Mouse (Mus musculus) thymus, adult 2 months (tissue): Measurements from ENCODE around the gene Gm21970. TPM values are rescaled to one million over a fixed set of nuclear protein-coding genes. Genes with fewer than 3 reads are reported as not detected.

Experiments
- DNase-seq: peaks from one replicate; pipeline ENCODE4 v3.0.0; 2021
- H3K27ac ChIP-seq: fragments of 200-500 bp; 2 replicates; pipeline ENCODE4 v1.5.1; 2012; ENCODE audit warnings: low read length, control low read depth; ENCODE audit not compliant: control insufficient read depth, insufficient read depth
- H3K27me3 ChIP-seq: fragments of 200-500 bp; 2 replicates; pipeline ENCODE4 v1.6.1; 2012; ENCODE audit warnings: mild to moderate bottlenecking, low read length, moderate library complexity, mixed read lengths; ENCODE audit not compliant: control insufficient read depth, insufficient read depth
- H3K36me3 ChIP-seq: fragments of 200-500 bp; 2 replicates; pipeline ENCODE4 v1.6.1; 2012; ENCODE audit warnings: mild to moderate bottlenecking, low read length, moderate library complexity; ENCODE audit not compliant: control insufficient read depth, insufficient read depth
- H3K4me1 ChIP-seq: fragments of 200-500 bp; replicated peaks from 2 replicates; pipeline ENCODE4 v1.6.1; 2012; ENCODE audit warnings: low read length; ENCODE audit not compliant: control insufficient read depth, insufficient read depth
- H3K4me3 ChIP-seq: fragments of 200-500 bp; 2 replicates; pipeline ENCODE4 v1.5.1; 2012; ENCODE audit warnings: mild to moderate bottlenecking, low read length, control low read depth, moderate library complexity; ENCODE audit not compliant: control insufficient read depth, insufficient read depth
- CTCF ChIP-seq: fragments of 200-500 bp; IDR thresholded peaks from 2 replicates; pipeline ENCODE4 v1.5.1; 2012; ENCODE audit warnings: mild to moderate bottlenecking, control low read depth, low read length, moderate library complexity, borderline replicate concordance; ENCODE audit not compliant: control insufficient read depth, poor library complexity, insufficient read depth; ENCODE audit errors: extremely low read depth
- POLR2A ChIP-seq: fragments of 200-500 bp; IDR thresholded peaks from 2 replicates; pipeline ENCODE4 v1.6.1; 2012; ENCODE audit warnings: mild to moderate bottlenecking, low read length, control low read depth, moderate library complexity; ENCODE audit not compliant: control insufficient read depth, poor library complexity, insufficient read depth; ENCODE audit errors: extremely low read depth
- WGBS: fragments of 180-500 bp; shearing (Covaris S2); methylation state at CpG from one replicate; pipeline ENCODE4 v1.1.7; 2018; 5-methylcytosine and 5-hydroxymethylcytosine counted together
- polyA plus RNA-seq: library from polyadenylated mRNA; depleted of rRNA; stranded (reverse); fragments of >200 nt; gene quantifications from 2 replicates; pipeline ENCODE4 v1.2.3, GENCODE M21; 2012

Gm21970 gene
- polyA plus RNA-seq, 1 experiment: not detected

DNA sequence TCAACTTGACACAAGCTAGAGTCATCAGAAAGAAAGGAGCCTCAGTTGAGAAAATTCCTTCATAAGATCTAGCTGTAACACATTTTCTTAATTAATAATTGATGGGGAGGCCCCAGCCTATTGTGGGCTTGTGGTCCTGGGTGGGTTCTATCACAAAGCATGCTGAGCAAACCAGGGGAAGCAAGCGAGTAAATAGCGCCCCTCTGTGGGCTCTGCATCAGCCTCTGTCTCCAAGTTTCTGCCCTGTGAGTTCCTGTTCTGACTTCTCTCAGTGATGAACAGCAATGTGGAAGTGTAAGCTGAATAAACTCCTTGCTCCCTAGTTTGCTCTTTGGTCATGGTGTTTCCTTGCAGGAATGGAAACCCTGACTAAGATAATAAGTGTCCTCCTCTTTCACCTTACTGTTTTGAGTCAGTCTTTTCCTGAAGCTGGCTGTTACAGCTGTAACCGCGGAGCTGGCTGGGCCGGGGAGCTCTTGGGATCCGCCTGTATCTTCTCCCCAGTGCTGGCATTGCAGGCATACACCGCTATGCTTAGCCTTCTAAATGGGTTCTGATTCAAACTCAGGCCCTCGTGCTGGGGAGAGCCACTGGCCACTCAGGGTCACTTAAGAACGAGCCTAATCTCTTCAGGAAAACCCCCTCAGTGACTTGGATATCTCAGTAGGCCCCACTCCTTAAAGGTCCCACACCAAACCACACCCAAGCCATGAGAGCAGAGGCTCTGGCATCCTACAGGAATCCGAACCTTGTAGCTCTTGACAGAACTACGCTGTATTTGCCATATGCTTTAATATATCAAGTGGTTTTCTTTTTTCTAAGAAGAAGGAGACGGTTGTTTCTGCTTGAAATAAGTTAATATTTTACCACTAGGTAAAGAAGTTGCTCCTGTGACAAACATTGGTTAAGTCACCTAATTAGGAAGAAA, 58.9 kb downstream of the Gm21970 start:
- no peak for DNase-seq
- TF ChIP-seq POLR2A (no peak), CTCF (no peak)
- H3K4me3 ChIP-seq: no peak overlapping the region
- H3K36me3 ChIP-seq: no peaks in the 10 kb centered on the region
- WGBS: 96% methylated on average over 12 of the region's 12 CpGs
- no peaks in the 10 kb centered on the region for H3K27me3 ChIP-seq
- H3K27ac ChIP-seq: no peak overlapping the region
- H3K4me1 ChIP-seq: peaks cover 65% of the 10 kb centered on the region

DNA sequence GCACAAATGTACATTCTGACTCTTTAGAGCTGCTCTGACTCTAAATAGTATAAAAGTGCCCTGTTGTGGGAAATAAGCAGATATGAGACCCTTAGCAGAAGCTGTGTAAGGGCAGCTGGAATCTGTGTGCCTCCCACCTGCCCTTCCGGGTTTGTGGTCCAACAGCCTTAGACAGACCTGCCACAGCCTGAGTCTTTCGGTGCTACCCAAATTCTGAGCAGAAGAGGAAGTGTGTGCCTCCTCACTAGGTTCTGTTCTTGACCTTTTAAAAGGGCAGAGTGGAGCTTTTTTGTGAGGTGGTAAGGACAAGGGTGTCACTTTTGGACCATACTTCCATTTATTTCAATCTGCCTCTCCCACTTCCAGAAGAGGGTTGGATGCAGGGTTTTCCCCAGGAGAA, 60.4 kb downstream of the Gm21970 start:
- DNase-seq: peak; percentile 57
- no peak overlapping the region for H3K4me3 ChIP-seq
- H3K4me1 ChIP-seq: peaks cover 58% of the 10 kb centered on the region
- 4% methylated on average over 2 of the region's 2 CpGs for WGBS
- no peaks in the 10 kb centered on the region for H3K36me3 ChIP-seq
- H3K27ac ChIP-seq: peak overlapping the region; percentile 63
- H3K27me3 ChIP-seq: no peaks in the 10 kb centered on the region
- TF ChIP-seq POLR2A (no peak), CTCF (no peak)

DNA sequence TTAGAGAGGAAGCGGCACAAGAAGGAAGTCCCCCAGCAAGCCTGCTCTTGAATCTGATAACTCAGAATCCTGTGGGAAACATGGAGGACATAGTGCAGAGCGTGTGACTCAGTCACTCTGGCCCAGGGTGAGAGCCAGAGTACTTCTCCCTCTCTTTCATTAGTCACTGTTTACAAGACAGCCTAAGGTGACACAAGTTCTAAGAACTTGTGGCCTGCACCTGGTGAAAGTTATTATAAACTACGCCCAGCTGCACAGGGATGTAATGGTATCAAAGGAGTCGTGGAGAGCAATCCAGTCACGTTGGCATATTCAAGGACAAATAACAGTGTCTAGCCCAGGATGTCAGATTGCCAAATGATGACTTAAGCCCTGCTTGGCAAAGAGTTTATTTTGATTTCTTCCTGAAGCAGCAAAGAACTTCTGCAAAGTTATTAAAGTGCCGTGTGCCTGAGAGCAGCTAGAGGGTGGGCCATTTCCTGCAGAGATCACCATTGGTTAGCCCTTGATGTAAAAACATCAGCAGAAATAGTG, 60.9 kb downstream of the Gm21970 start:
- peak overlapping the region; percentile 63 for H3K27ac ChIP-seq
- H3K36me3 ChIP-seq: no peaks in the 10 kb centered on the region
- H3K4me3 ChIP-seq: no peak overlapping the region
- H3K27me3 ChIP-seq: no peaks in the 10 kb centered on the region
- no peak for DNase-seq
- peaks cover 55% of the 10 kb centered on the region for H3K4me1 ChIP-seq
- 9% methylated on average over 6 of the region's 6 CpGs for WGBS
- TF ChIP-seq CTCF (no peak), POLR2A (no peak)

DNA sequence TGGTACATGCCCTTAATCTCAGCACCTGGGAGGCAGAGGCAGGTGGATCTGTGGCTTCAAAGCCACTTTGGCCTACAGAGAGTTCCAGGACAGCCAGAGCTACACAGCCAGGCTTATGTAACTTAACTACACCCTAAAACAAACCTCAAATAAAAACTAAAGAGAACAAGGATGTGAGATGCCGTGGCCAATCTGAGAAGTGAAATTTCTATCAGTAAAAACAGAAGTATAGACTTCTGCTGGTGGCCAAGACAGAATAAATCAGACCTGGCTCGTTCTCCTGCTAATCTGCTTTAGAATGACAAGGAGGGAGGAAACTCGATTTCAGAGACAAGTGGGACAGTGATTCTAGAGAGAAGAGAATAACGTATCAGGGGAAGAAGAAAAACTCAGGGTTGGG, 64.3 kb downstream of the Gm21970 start:
- TF ChIP-seq POLR2A (no peak), CTCF (no peak)
- DNase-seq: no peak
- no peak overlapping the region; the same call in 1 of the 2 replicates for H3K27ac ChIP-seq
- H3K4me1 ChIP-seq: peaks cover 52% of the 10 kb centered on the region
- H3K36me3 ChIP-seq: no peaks in the 10 kb centered on the region
- H3K27me3 ChIP-seq: no peaks in the 10 kb centered on the region
- 52% methylated on average over 4 of the region's 4 CpGs for WGBS
- no peak overlapping the region for H3K4me3 ChIP-seq

DNA sequence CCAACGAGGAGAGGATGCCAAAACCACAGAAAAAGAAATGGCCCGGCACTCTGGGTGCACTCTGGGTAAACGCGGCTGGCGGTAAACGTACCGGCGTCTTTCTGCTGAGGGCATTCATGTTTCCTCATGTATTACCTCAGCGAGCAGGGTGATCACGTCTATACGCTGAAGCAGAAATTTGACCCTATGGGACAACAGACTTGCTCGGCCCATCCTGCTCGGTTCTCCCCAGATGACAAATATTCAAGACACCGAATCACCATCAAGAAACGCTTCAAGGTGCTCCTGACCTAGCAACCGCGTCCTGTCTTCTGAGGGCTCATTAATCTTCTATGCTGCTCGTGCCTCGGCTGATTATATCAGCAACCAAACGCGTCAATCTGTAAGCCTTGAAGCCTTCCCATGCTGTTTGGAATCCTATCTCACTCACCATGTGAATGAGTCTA, 66.8 kb downstream of the Gm21970 start:
- Histone ChIP-seq H3K4me3 (peak overlapping the region; percentile 68), H3K27ac (peak overlapping the region; percentile 94), H3K27me3 (no peaks in the 10 kb centered on the region), H3K4me1 (peaks cover 50% of the 10 kb centered on the region), H3K36me3 (no peaks in the 10 kb centered on the region)
- TF ChIP-seq POLR2A (no peak), CTCF (no peak)
- peak; percentile 85 for DNase-seq
- 4% methylated on average over 21 of the region's 21 CpGs for WGBS

DNA sequence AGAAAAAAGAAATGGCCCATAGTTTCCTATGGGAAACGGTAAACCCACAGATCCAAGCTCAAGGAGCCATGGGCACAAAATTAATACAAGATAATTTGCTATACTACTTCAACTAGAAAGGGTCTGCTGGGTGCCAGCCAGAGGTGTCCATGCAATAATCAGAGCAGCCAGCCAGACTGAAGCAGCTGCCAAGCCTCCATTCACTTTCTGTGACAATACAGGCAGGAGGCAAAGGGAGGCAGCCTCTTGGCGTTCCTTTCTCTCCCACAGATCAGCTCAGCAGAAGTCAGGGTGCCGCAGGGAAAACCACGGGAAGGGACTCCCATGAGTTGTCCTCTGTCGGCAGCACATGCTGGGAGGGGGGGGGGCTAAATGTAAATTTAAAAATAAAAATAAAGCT, 67.5 kb downstream of the Gm21970 start:
- TF ChIP-seq CTCF: no peak
- no peak for TF ChIP-seq POLR2A
- WGBS: 42% methylated on average over 5 of the region's 5 CpGs
- Histone ChIP-seq H3K4me3 (peak overlapping the region; percentile 30), H3K27ac (peak overlapping the region; percentile 97), H3K27me3 (no peaks in the 10 kb centered on the region), H3K36me3 (no peaks in the 10 kb centered on the region), H3K4me1 (peaks cover 47% of the 10 kb centered on the region)
- no peak for DNase-seq

DNA sequence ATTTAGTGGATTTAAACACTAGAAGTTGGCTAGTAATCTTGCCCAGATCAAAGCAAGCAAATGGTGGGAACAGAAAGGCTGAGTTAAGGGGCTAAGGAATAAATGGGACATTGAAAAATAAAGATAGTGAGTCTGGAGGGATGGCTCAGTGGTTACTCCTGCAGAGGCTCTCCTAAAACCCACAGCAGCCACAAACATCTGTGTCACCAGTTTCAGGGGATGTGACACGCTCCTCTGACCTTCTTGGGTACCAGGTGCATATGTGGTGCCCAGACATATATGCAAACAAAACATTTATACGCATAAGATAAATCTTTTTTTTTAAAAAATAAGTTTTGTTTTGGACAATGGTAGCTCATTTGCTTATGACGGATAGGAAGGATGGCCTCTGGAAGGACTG, 67.9 kb downstream of the Gm21970 start:
- Histone ChIP-seq H3K27ac (peak overlapping the region; percentile 97), H3K27me3 (no peaks in the 10 kb centered on the region), H3K4me3 (peak overlapping the region; percentile 30; the same call in 1 of the 2 replicates), H3K36me3 (no peaks in the 10 kb centered on the region), H3K4me1 (peaks cover 51% of the 10 kb centered on the region)
- WGBS: 31% methylated on average over 3 of the region's 3 CpGs
- DNase-seq: peak; percentile 53
- no peak for TF ChIP-seq CTCF
- no peak for TF ChIP-seq POLR2A
